Mouse (Mus musculus): ENCODE measurements around the gene Ttc36.
A peak's percentile ranks its signal among the peaks of the same experiment; 100 is the strongest.

Gene Ttc36

GRCm38 (mm10) chr9:44802808-44803450 is at the start of gene Ttc36:
TSS of gene Ttc36 (minus strand) at chr9:44803072.
- peak; percentile 74 for DNase-seq

GRCm38 (mm10) chr9:44847446-44847845 is 44.6 kb upstream of the Ttc36 start:
- peak; percentile 37 for DNase-seq

GRCm38 (mm10) chr9:44841241-44841640 is 38.4 kb upstream of the Ttc36 start:
- peak; percentile 34 for DNase-seq

DNA sequence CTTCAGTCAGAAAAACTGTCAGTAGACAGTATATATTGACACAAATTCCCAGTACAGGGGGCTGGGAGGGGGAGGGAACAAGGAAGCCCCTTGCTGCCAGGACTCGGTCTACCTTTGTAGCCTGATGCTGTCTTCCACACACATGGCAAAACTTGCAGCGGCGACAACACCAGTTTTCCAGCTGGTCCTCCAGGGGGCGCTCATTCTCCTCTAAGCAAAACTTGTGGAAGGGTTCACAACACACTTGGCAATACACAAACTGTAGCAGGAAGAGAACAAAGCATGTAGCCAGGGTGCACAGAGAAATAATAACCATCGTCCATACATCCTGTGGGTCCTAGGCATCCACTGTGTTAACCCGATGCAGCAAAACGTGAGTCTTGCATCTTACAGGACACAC is 33.6 kb upstream of the Ttc36 start:
- DNase-seq, result peak; percentile 81

DNA sequence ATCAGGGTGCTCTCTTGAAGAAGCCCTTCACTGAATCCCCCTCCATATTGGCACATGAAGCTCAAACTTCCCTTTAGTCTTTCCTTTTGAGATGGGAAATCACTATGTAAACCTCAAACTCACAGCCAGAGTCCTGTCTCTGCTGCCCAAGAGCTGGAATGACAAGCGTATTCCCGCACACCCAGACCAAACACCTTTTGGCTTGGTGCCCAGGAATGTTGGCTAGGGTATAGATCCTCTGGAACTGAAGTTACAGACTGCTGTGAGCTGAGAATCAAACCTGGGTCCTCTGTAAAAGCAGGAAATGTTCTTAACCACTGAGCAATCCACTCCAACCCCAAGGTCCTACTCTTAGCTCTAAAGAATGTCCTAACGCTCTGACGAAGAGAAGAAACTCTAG is 29.5 kb upstream of the Ttc36 start:
- peak; percentile 59 for DNase-seq

DNA sequence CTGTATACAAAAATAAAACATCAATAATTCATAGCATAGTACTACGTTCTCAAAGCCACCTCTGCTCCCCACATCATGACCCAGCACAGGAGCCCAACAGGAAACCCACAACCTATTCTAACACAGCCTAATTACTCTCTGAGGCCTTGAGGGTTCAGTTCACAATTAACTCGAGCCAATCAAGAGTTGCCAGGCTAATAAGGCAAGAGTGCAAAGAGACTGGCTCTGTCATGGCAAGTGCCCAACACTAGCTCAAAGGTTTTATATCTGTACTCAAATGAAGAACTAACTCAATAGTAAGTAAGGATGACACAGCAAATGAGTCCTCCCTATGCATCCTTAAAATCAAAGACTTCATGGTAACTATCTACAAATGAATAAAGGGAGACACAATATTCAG is 27.6 kb upstream of the Ttc36 start:
- DNase-seq, result no peak

DNA sequence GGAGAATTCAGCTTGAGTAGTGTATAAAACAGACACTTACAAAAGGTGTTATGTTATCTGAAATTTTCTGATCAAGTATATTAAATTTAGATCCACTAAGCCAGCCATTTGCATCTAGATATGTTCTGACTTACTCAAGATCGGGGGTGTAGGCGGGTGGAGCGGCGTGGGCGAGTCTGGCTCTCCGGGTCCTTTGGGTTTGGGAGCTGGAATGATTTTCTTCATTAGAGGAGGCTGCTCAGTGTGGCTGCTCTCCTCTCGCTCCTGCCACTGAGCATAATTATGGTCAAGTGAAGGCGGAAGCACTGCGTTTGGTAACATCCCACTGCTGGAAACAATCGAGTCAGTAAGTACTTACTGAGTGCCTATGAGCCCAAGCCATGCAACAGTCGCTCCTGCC is 26.1 kb upstream of the Ttc36 start:
- DNase-seq, result no peak

- no peak for DNase-seq
Measured at GRCm38 (mm10) chr9:44826660-44827059, 23.8 kb upstream of the Ttc36 start.

DNA sequence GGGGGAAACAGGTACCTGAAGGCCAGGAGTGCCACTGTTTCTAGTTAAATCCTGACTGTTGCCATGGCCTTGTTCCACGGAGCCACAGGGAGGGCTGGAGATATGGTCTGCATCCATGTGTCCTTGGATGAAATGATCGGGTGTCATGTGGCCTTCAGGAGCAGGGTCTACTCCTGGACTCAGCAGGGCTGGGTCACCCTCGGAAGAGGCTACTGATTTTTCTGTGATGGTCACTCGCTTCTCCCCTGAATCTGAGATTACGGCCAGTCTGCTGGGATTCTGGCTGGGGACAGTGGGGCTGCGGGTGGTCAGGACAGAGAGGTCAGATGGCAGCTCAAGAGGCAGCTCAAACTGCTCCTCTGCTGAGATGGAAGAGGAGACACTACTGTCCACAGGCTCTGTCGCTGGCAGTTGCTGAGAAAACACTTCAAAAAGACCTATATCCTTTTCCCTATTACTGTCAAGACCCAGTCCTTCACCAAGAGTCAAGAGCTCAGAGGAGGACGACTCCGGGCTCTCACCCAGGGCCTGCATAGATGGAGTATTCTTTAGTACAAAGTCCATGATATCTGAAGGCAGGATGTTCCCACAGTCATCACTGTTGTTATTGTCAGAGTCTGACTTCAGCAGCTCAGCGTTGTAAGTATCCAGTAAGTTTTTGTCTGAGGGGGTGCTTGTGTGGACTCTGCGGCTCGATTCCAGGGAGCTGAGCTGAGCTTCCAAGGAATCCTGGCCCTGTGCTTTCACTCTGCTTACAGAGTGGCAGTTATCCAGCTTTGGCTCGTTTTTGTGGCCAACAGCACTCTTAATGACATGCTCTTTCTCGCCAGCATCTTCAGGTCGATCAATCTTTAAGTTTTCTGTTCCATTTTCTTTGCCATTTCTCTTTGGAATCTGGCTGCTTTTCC is 17.3 kb upstream of the Ttc36 start:
- no peak for DNase-seq

GRCm38 (mm10) chr9:44817522-44817921 is 14.7 kb upstream of the Ttc36 start:
- DNase-seq, result no peak

GRCm38 (mm10) chr9:44814179-44814578 is 11.3 kb upstream of the Ttc36 start:
- no peak for DNase-seq

GRCm38 (mm10) chr9:44810316-44810715 is 7.4 kb upstream of the Ttc36 start:
- DNase-seq, result peak; percentile 65

DNA sequence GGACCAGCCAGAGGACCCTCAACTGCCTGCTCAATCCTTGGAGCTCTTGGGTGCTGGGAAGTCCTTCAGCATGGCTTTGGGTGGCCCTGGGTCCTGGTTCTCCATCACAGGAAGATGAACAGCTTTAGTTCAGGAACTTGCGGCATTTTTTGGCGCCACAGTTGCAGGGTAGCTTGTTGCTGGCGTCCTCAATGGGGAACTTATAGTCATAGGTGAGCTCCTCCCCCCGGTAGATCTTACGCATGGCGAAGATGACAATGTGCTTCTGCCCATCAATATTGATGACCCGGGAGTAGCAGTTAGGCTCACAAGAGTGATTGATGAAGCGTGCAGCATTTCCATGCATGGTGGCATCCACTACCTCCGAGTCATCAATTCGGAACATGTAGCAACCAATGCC is 4.9 kb upstream of the Ttc36 start:
- DNase-seq, result no peak

DNA sequence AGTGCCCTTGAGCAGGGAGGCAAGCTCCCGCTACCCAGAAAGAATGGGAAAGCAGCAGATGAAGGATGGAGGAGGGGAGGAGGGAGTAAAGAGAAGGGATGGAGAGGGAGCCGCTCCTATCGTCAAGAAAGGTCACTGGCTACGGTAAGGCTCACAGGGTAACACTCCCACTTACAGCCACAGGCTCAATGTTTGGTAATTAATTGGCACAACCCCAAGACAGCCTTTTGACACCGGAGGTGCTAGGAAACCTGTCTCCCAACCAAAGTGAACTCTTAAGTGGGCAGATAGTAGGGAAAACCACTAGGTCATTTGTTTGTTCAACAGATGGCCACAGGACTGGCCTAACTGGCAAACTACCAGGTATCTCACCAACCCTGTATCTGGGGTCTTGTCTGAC is 4.3 kb upstream of the Ttc36 start:
- no peak for DNase-seq

- DNase-seq, result no peak
Measured at GRCm38 (mm10) chr9:44805536-44805935, 2.7 kb upstream of the Ttc36 start.

- no peak for DNase-seq
Measured at GRCm38 (mm10) chr9:44804678-44805077, 1.8 kb upstream of the Ttc36 start.

DNA sequence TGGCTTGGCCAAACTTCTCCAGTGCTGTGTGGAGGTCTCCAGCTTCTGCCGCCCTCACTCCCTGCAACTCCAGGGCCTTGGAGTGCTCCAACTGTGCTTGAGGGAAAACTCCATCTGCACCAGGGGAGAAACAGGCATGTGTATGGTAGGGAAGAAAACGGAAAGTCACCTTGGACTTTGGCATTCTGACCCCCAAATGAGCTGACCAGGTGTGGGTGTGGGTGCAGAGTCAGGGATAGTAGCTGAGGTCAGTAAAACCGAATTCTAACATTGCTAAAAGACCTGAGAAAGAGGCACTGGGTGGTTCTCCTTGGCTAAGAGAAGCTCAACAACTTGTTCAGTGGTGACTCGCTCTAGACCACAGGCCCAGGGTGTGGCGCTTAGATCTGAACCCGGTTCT is 1.2 kb downstream of the Ttc36 start:
- no peak for DNase-seq

DNA sequence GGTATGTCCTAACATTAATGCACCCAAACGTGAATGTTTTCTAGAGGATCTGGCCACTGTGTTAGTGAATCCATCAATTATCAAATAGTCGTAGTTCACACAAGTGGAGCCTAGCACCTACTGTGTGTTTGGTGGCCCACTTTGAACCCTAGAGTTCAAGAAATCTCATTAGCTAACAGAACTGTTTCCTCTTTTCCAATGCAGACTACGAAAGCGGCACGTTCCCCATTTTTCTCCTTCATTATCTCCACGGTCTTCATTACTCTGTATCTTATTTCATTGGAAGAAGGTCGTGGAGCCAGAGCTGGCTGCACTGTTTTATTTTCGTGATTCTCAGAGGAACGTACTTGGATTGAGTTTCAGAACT is 2.9 kb downstream of the Ttc36 start:
- no peak for DNase-seq

GRCm38 (mm10) chr9:44799102-44799957 is 3.5 kb downstream of the Ttc36 start, which contains the start of gene Tmem25:
TSS of gene Tmem25 (minus strand) at chr9:44799307.
- DNase-seq, result peak; percentile 93

DNA sequence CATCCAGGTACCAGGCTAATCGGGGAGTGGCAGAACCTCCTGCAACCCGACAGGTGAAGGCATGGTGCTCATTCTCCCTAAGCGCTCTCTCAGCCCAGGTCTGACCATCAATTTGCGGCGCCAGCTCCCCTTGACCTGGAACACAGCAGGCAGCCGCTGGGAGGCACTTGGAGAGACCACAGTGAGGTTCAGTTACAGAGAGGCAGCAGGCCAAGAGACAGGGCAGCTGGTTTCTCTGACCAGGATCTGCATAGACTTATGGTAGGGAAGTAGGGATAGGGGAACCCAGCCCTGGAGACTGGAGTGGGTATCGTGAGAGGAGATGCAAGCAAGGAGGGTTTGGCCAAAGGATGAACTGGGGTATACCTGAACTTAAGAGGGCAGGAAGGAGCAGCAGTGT is 4.6 kb downstream of the Ttc36 start:
- DNase-seq, result no peak

DNA sequence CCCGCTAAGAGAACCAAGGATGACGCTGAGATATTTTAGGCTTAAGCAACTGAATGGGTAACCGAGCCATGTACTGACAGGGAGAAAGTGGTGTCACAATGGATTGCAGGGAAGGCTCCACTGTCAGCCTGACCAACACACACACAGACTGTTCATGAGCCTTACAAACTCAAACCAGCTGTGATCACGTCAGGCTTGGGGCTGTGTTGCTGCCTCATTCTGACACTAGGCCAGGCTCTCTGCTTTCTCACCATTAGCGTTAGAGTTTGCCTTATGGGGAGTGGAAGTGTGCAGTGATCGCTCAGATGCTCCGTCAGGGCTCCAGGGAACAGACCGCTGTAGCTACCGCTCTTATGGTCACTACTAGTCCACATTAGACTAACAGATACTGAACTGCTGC is 10.0 kb downstream of the Ttc36 start:
- no peak for DNase-seq

GRCm38 (mm10) chr9:44772750-44773651 is 29.9 kb downstream of the Ttc36 start:
- DNase-seq, result peak; percentile 97

Data from kidney, postnatal 10 days (tissue).